Mouse (Mus musculus): ENCODE measurements around the gene Rab34. TPM values are rescaled to one million over a fixed set of nuclear protein-coding genes. Genes with fewer than 3 reads are reported as not detected.

Rab34 gene
- polyA plus RNA-seq, 1 experiment from 2014 or later, result 171 TPM

DNA sequence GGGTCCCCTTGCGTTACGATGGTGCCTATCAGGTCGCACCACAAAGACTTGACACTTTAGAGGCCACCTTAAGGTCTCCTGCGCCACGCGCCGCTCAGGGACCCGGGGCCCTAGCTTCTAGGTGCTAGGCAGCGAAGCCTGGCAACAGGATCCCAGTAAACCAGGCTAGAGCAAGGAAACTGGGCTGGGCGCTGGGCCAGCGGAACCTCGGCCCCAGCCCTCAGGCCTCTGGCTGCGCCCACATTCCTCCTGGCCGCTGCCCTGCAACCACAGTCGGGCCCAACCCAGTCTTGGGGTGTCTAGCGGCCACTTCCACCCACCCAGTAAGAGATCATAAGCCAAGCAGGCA, 22.5 kb upstream of the Rab34 start:
- Histone ChIP-seq H3K4me2 (replicated peaks) (peak overlapping the region; percentile 89), H3K27me3 (no peaks in the 10 kb centered on the region), H3K4me3 (replicated peaks) (peak overlapping the region; percentile 94), H3K9me3 (replicated peaks) (no peaks in the 10 kb centered on the region), H3K27ac (replicated peaks) (peak overlapping the region; percentile 96), H3K9ac (peak overlapping the region; percentile 99; the same call in 1 of the 2 replicates), H3K36me3 (peaks cover 17% of the 10 kb centered on the region), H3K4me1 (peaks cover 49% of the 10 kb centered on the region)
- peak; percentile 26 for ATAC-seq (ENCODE audit: insufficient number of reproducible peaks, low FRiP score, low TSS enrichment, low read depth)
- WGBS, result 3% methylated on average over 16 of the region's 16 CpGs

DNA sequence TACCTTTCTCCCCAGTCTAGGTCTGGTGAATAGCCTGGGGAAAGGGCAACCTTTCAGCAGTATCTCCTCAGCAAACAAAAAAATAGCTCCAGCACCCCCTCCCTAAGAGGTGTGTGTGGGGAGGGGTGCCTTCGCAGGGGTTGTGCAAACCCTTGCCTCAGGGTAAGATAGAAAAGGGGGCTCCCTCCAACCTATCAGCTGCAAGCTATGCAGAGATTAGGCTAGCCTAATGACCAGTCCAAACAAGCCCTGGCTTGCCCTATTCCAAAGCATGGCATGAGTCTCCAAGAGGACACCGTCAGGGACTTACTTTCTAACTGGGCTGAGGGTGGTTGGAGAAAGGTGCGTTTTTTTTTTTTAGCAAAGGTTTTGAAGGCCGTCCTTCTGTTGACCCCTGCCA, 22.1 kb upstream of the Rab34 start:
- no peak for ATAC-seq (ENCODE audit: insufficient number of reproducible peaks, low FRiP score, low TSS enrichment, low read depth)
- 0 out of 2 replicates have a peak overlapping the region, but pooled peaks have one; percentile 99 for H3K9ac ChIP-seq
- 35% methylated on average over 4 of the region's 4 CpGs for WGBS
- H3K27ac ChIP-seq (replicated peaks), result peak overlapping the region; percentile 96
- peaks cover 13% of the 10 kb centered on the region for H3K36me3 ChIP-seq
- H3K27me3 ChIP-seq, result no peaks in the 10 kb centered on the region
- peak overlapping the region; percentile 94 for H3K4me3 ChIP-seq (replicated peaks)
- peak overlapping the region; percentile 89 for H3K4me2 ChIP-seq (replicated peaks)
- H3K9me3 ChIP-seq (replicated peaks), result no peaks in the 10 kb centered on the region
- peaks cover 45% of the 10 kb centered on the region for H3K4me1 ChIP-seq

DNA sequence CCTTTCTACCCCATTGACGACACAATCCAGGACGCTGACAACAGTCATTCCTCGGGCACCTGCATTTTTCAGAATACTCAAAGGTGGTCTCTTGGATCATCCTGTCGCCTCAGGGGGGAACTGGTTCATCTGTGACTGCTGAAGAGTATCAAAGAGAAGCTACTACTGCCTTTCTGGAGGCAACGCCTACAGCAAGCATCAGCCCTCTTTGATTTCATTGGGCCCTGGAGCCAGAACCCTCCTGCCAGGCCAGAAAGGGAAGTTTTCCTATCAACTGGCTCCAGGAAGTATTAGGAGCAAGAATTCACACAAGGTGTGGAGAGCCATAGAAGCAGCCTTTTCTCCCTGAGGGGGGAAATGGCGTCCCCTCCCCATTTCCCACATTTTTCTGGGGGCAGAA, 21.6 kb upstream of the Rab34 start:
- no peaks in the 10 kb centered on the region for H3K27me3 ChIP-seq
- no peaks in the 10 kb centered on the region for H3K9me3 ChIP-seq (replicated peaks)
- no peak overlapping the region for H3K4me3 ChIP-seq (replicated peaks)
- H3K9ac ChIP-seq, result no peak overlapping the region
- 52% methylated on average over 6 of the region's 6 CpGs for WGBS
- no peak for ATAC-seq (ENCODE audit: insufficient number of reproducible peaks, low FRiP score, low TSS enrichment, low read depth)
- H3K4me2 ChIP-seq (replicated peaks), result no peak overlapping the region
- peaks cover 41% of the 10 kb centered on the region for H3K4me1 ChIP-seq
- 0 out of 2 replicates have a peak, but pooled peaks cover 9% of the 10 kb centered on the region for H3K36me3 ChIP-seq
- H3K27ac ChIP-seq (replicated peaks), result 0 out of 2 replicates have a peak overlapping the region, but pooled peaks have one; percentile 96

DNA sequence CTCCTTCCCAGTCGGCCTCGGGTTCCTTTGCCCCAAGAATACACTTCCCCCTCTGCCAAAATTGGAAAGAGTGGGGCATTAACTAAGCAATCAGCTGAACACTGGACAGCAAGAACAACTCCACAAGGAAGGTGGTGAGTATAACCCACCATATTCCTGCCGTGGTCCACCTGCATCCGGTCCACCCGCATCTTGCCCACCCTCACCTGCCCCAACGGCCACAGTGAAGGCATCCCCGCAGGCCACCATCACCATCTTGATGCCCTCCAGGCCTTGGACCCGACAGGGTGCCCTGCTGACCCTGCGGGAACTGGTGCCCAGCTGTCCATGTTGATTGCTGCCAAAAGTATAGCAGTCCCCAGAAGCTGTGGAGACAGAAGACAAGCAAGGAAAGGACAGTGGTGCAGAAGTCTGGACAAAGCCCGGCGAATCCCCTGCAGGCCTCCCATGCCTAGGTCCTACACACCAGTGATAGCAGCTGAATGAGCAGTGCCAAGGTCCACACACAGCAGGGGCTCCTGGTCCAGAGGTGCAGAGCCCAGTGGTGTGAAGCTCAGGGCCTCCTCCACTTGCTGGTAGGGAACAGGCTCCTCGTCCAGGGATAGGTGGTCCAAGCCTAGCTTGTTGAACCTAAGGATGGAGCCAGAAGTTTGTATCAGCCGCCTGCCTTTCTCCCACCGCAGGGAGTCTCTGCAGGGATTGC, 20.8 kb upstream of the Rab34 start:
- Histone ChIP-seq H3K4me3 (replicated peaks) (no peak overlapping the region), H3K4me2 (replicated peaks) (no peak overlapping the region), H3K9me3 (replicated peaks) (no peaks in the 10 kb centered on the region), H3K36me3 (0 out of 2 replicates have a peak, but pooled peaks cover 3% of the 10 kb centered on the region), H3K27ac (replicated peaks) (no peak overlapping the region), H3K4me1 (peaks cover 33% of the 10 kb centered on the region), H3K9ac (no peak overlapping the region), H3K27me3 (no peaks in the 10 kb centered on the region)
- no peak for ATAC-seq (ENCODE audit: insufficient number of reproducible peaks, low FRiP score, low TSS enrichment, low read depth)
- 86% methylated on average over 14 of the region's 14 CpGs for WGBS

DNA sequence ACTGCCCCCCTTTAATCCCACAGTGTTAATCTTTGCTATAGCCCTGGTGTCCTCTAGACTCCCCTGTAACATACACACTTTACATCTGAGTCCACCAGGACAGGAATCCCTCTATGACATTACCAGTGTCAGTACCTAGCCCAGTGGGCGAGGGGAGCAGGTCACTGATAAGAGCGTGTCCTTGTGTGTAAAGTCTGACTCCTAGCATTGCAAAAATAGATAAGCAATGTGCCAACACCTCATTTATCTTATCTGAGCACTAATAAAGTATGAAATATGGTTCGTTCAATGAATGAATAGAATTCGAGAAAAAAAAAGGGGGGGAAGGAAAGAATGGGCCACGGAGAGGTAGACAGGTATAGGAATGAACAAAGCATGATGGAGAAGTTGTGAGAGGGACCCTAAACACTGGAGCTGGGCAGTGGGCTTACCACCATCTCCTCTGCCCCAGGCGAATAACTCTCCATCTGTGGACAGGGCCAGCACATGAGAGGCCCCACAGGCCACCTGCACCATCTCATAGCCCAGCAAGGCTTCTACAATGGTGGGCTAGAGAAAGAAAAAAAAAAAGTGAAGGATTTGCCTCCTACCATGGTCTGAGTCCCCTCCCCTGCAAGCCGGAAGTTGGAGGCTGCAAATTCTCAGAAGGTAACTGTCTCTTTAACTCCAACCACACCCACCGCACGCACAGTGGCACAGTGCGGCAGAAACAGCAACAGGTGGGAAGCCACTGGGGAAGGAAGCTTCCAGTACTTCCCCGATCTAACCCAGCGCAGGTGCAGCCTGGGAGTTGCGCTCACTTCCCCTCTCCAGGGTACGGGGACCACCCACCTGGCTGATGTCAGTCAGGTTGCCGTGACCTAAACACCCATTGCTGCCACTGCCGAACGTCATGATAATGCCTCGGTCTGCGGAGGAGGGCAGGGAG, 19.4 kb upstream of the Rab34 start:
- H3K4me2 ChIP-seq (replicated peaks), result no peak overlapping the region
- peaks cover 19% of the 10 kb centered on the region for H3K4me1 ChIP-seq
- H3K9ac ChIP-seq, result no peak overlapping the region
- no peaks in the 10 kb centered on the region for H3K9me3 ChIP-seq (replicated peaks)
- WGBS, result 50% methylated on average over 19 of the region's 19 CpGs
- ATAC-seq (ENCODE audit: insufficient number of reproducible peaks, low FRiP score, low TSS enrichment, low read depth), result no peak
- H3K36me3 ChIP-seq, result 0 out of 2 replicates have a peak, but pooled peaks cover 3% of the 10 kb centered on the region
- no peaks in the 10 kb centered on the region for H3K27me3 ChIP-seq
- H3K4me3 ChIP-seq (replicated peaks), result no peak overlapping the region
- no peak overlapping the region for H3K27ac ChIP-seq (replicated peaks)

DNA sequence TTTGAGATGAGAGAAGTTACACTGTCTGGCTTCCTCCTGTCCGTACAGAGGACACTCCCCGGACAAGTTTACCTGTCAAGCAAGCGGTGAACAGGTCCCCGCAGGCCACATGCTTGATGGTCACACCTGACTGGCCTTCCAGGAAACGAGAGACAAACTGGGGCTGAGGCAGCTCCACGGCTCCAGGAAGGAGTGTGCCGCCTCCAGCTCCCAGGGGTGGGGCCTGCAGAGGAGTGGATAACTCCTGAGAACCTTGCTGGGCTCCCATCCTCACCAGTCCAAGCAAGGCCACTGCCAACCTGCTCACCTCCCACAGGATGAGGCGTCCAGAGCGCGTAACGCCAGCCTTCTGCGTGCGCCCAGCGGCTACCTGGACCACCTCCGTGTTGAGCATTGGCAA, 17.9 kb upstream of the Rab34 start:
- no peaks in the 10 kb centered on the region for H3K27me3 ChIP-seq
- no peak for ATAC-seq (ENCODE audit: insufficient number of reproducible peaks, low FRiP score, low TSS enrichment, low read depth)
- no peak overlapping the region for H3K4me2 ChIP-seq (replicated peaks)
- H3K27ac ChIP-seq (replicated peaks), result no peak overlapping the region
- H3K9ac ChIP-seq, result no peak overlapping the region
- 0 out of 2 replicates have a peak, but pooled peaks cover 3% of the 10 kb centered on the region for H3K36me3 ChIP-seq
- peaks cover 18% of the 10 kb centered on the region for H3K4me1 ChIP-seq
- H3K9me3 ChIP-seq (replicated peaks), result no peaks in the 10 kb centered on the region
- H3K4me3 ChIP-seq (replicated peaks), result no peak overlapping the region
- WGBS, result 88% methylated on average over 15 of the region's 15 CpGs

DNA sequence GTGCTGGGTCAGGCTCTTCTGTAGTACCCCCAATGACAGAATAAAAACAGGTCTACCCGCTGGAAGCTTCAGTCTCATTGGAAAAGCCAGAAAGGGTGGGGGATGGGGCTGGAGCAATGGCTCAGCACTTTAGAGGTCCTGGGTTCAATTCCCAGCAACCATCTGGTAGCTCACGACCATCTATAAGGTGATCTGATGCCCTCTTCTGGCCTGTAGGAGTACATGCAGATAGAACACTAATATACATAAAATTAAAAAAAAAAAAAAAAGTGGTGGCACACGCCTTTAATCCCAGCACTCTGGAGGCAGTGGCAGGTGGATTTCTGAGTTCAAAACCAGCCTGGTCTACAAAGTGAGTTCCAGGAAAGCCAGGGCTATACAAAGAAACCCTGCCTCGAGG, 16.9 kb upstream of the Rab34 start:
- H3K4me3 ChIP-seq (replicated peaks), result no peak overlapping the region
- H3K27ac ChIP-seq (replicated peaks), result no peak overlapping the region
- WGBS, result 62% methylated on average over 4 of the region's 4 CpGs
- no peaks in the 10 kb centered on the region for H3K9me3 ChIP-seq (replicated peaks)
- 0 out of 2 replicates have a peak, but pooled peaks cover 3% of the 10 kb centered on the region for H3K36me3 ChIP-seq
- H3K9ac ChIP-seq, result no peak overlapping the region
- H3K4me1 ChIP-seq, result peaks cover 13% of the 10 kb centered on the region
- no peaks in the 10 kb centered on the region for H3K27me3 ChIP-seq
- H3K4me2 ChIP-seq (replicated peaks), result no peak overlapping the region
- no peak for ATAC-seq (ENCODE audit: insufficient number of reproducible peaks, low FRiP score, low TSS enrichment, low read depth)

DNA sequence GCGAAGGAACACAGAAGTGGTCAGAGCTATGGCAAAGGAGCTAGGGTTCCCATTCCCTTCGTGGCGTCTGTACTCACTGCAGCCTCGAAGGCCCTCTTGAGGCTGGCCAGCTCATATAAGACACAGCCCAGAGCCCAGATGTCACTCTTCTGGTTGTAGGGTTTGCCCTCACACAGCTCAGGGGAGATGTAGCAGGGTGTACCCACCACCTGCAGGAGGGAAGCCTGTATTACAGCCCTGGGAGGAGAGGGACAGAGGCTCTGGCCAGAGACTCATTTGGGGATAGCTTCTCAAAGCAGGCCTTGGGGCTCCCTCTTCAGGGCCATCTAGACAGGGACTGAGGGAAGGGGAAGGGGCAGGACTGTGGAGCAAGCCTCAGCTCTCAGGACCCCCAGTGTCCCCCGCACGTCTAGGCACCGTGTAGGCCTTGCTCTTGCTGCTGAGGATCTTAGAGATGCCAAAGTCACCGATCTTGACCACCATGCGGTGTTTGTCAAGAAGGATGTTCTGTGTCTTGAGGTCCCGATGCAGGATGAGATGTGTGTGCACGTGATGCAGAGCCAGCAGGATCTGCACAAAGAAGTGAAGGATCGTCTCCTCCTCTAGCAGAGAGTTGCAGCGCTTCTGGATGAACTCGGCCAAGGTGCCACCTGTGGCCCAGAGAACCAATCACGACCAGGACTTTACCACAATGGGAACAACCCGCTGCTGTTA, 16.0 kb upstream of the Rab34 start:
- 81% methylated on average over 16 of the region's 16 CpGs for WGBS
- H3K4me2 ChIP-seq (replicated peaks), result no peak overlapping the region

DNA sequence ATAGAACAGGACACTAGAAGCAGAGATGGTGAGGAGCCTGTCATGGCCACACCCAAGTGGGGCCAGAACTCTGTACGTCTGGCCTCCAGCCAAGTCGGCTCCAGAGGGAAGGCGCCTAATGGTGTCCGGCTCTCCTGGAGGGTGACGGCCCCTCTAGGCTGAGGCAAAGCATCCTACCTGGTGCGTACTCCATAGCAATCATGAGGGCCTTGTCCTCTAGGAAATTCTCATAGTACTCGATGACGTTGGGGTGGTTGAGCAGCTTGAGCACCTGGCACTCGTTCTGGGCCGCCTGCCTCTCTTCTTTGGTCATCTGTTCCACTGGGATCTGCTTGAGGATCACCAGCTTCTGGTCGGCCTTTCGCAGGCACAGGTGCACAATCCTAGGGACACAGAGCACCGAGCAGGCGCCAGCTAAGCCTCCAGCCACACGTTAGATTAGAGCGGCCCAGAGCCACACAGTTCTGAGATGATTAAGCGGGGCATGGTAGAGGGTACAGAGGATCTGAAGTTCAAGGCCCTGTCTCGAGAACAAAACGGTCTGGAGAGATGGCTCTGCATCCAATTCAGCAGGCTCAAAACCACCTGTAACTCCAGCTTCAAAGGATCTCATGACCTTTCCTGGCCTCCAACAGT, 15.4 kb upstream of the Rab34 start:
- no peak for ATAC-seq (ENCODE audit: insufficient number of reproducible peaks, low FRiP score, low TSS enrichment, low read depth)
- Histone ChIP-seq H3K4me3 (replicated peaks) (no peak overlapping the region), H3K4me2 (replicated peaks) (no peak overlapping the region), H3K9me3 (replicated peaks) (no peaks in the 10 kb centered on the region), H3K27ac (replicated peaks) (no peak overlapping the region), H3K27me3 (no peaks in the 10 kb centered on the region), H3K4me1 (peaks cover 18% of the 10 kb centered on the region), H3K9ac (no peak overlapping the region; the same call in 1 of the 2 replicates), H3K36me3 (no peaks in the 10 kb centered on the region)
- 76% methylated on average over 19 of the region's 19 CpGs for WGBS

More for the DNA sequence above, 16.0 kb upstream of the Rab34 start:
- Histone ChIP-seq H3K4me3 (replicated peaks) (no peak overlapping the region), H3K9ac (no peak overlapping the region; the same call in 1 of the 2 replicates), H3K4me1 (peaks cover 13% of the 10 kb centered on the region), H3K9me3 (replicated peaks) (no peaks in the 10 kb centered on the region), H3K27me3 (no peaks in the 10 kb centered on the region), H3K27ac (replicated peaks) (no peak overlapping the region), H3K36me3 (0 out of 2 replicates have a peak, but pooled peaks cover 3% of the 10 kb centered on the region)
- ATAC-seq (ENCODE audit: insufficient number of reproducible peaks, low FRiP score, low TSS enrichment, low read depth), result no peak

DNA sequence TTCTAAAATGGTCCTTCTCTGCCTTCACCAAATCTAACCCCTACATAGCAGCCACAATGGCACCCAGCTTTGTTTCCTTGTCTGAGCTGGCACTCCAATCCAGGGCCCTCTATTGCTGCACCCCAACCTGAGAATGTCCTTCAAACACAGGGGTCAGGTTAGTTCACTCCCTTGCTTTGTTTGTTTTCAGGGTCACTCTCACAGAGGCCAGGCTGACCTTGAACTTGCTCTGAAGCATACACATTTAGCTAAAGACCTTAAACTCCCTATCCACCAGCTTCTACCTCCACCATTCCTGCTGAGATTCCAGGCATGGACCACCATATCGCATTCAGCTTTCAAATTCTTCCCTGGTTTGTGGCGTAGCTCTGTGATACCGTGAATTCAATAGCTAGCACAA, 13.7 kb upstream of the Rab34 start:
- peaks cover 18% of the 10 kb centered on the region for H3K4me1 ChIP-seq
- H3K9me3 ChIP-seq (replicated peaks), result no peaks in the 10 kb centered on the region
- H3K4me3 ChIP-seq (replicated peaks), result no peak overlapping the region
- ATAC-seq (ENCODE audit: insufficient number of reproducible peaks, low FRiP score, low TSS enrichment, low read depth), result no peak
- H3K4me2 ChIP-seq (replicated peaks), result no peak overlapping the region
- H3K36me3 ChIP-seq, result peaks cover 1% of the 10 kb centered on the region
- no peak overlapping the region for H3K27ac ChIP-seq (replicated peaks)
- WGBS, result 78% methylated on average over 3 of the region's 3 CpGs
- H3K27me3 ChIP-seq, result no peaks in the 10 kb centered on the region
- H3K9ac ChIP-seq, result no peak overlapping the region

All from embryonic facial prominence, embryonic 15.5 days (tissue).